Mouse (Mus musculus): ENCODE measurements around the gene Parg.
"Not testable (repeated sequence)": the region's sequence is repeated elsewhere in the genome, so short reads cannot be mapped to it uniquely, and the experiment has no call there.

Parg gene

GRCm38 (mm10) chr14:32201791-32202451 is at the start of gene Parg, which contains the start of gene Timm23:
Gene Parg (plus strand): TSS chr14:32201949.
Gene Timm23 (minus strand): TSS chr14:32201898.
- DNase-seq (ENCODE audit: low read depth in 1 of 2, low spot score in 2 of 2) = peak; percentile 66 to 73

- DNase-seq (ENCODE audit: low read depth in 1 of 2, low spot score in 2 of 2) = no peak
These were observed 49.3 kb upstream of the Parg start for GRCm38 (mm10) chr14:32152243-32152965.

DNA sequence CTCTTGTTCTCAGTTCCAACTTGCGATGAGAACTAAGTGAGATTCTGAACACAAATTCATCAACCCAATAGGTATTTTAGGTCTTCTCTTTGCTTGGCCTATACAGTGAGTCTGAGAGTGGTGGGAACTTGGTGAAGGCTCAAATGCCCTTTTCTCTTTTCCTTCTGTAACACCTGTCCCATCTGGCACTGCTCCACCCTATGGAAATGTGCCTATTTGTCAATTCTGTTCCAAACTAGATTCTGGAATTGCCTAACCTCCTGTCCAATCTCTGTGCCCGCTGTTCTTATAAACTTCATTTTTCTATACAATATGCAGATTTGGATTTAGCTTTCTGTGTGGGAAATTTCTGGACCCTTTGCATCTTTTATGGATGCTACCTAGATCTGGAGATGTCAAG is 48.6 kb upstream of the Parg start:
- no peak for DNase-seq (ENCODE audit: low read depth in 1 of 2, low spot score in 2 of 2)

GRCm38 (mm10) chr14:32154758-32155157 is 47.0 kb upstream of the Parg start:
- DNase-seq (ENCODE audit: low read depth in 1 of 2, low spot score in 2 of 2) = no peak

- peak in 1 of 2 experiments; percentile 20 for DNase-seq (ENCODE audit: low read depth in 1 of 2, low spot score in 2 of 2)
These were observed 42.5 kb upstream of the Parg start for GRCm38 (mm10) chr14:32159150-32159670.

DNA sequence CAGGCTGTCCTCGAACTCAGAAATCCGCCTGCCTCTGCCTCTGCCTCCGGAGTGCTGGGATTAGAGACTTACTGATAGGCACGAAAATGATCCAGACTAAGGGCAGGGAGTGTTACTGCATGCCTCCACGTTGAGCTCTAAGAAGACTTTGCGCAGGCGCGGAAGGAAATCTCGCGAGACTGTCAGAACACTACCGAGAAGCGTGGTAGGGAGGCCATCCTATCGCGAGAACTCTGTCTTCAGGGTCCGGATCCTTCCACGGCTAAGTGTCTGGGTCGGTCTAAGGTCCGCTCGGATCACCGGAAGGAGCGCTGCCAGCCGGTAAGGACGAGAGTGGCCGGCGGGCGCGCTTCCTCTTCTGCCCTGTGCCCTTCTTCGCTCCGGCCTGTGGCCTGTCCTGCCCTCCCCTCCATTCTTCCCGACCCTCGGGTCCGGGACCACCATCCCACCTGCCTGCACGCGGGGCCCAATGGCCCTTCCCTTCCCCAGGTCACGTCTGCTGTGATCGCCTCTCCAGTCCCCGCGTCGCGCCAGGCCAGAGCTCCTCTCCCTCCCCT is 42.0 kb upstream of the Parg start, which contains the start of gene Ncoa4:
Gene Ncoa4 (plus strand): TSS at position 176 of the 557 bp plus-strand sequence.
- DNase-seq (ENCODE audit: low read depth in 1 of 2, low spot score in 2 of 2) = peak; percentile 94 to 99

- no peak for DNase-seq (ENCODE audit: low read depth in 1 of 2, low spot score in 2 of 2)
These were observed 41.2 kb upstream of the Parg start for GRCm38 (mm10) chr14:32160563-32160962.

DNA sequence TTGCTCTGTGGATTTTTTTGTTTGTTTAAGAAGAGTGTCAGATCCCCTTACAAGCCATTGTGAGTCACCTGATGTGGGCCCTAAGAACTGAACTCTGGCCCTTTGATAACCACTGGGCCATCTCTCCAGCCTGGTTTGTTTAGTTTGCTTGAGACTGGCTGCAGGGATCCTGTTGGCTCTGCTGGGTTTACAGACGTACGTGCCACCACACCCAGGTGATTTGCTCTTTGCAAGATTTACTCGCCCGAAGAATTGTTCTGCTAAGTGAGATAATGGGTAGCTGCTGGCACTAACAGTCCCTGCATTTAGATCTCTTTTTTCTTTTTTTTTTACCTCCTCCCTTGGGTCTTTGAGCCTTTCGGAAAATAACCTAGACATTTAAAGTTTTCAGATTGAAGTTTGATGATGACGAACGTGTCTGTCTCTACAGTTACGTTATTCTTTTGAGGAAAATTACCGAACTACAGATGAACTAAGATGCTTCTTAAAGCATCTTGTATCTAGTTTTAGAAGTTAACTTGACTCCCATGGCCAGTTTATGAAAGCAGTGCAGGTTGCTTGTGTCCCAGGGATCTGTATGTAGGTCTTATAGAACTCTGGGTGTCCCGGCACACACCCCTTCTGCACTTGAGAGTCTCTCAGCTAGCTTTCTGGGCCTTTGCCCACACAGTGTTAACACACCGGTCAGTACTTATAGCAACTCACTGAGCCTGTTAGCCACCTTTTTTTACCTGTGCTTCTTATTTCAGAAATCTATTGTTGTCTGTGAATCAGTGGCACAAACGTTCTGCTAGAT is 40.5 kb upstream of the Parg start:
- no peak for DNase-seq (ENCODE audit: low read depth in 1 of 2, low spot score in 2 of 2)

- no peak for DNase-seq (ENCODE audit: low read depth in 1 of 2, low spot score in 2 of 2)
These were observed 39.5 kb upstream of the Parg start for GRCm38 (mm10) chr14:32162231-32162630.

DNA sequence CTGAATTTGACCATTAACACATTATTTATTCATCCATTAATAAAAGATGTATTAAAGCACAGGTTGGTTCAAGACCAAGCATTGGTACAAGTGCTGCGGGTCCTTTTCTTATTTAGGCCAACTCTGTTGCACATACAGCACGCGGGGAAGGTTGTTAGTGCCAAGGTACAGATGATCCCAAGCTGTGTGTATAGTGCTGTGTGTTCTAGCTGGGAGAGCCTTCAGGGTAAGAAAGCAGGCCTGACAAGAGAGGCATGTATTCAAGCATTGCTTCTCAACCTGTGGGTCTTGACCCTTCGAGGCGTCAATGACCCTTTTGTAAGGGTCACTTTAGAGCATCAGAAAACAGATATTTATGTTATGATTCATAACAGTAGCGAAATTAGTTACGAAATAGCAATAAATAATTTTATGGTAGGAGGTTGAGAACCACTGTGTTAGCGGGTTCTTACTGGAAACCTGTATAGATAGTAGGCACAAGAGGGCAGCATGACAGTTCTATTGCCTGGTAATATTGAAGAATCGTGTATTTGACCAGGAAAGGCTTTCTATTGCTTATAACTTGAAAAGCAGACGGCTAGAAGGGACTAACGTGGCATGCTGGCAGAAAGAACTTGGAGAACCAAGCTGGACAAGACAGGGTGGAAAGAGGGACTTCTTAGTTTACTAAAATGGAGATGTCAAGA is 38.4 kb upstream of the Parg start:
- DNase-seq (ENCODE audit: low read depth in 1 of 2, low spot score in 2 of 2) = no peak

DNA sequence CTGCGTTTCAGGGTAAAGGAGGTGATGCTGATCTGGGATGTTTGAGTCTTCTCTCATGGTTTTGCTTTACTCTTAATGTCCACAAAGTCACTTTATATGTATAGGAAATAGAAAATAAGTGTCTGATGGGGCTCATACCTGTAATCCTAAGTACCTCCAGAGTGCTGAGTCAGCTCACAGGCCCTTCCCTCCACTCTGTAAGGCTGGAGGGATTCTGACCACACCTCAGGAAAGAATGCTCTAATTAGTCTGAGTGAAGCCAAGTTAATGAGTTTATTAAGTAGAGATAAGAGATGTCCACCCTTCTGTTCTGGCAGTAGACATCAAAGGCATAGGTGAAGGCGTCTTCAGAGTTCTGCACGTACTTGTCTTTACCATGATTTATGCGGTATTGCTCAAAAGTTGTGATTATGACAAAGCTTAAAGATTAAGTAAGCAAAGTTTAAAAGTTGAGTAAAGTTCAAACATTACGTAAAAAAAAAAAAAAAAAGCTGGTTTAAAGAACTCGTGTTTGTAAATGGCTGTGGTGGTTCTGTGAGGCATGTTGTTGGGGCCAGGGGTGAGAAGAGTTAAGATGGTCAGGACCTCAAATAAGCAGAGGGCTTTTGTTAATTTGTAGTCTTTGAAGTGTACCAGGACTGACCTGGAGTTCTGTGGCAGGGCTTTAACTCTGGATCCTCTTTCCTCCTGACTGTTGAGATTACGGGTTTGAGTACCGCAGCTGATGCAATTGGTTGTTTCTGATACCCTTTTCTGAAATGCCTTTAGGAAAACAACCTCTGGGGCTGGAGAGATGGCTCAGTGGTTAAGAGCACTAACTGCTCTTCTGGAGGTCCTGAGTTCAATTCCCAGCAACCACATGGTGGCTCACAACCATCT is 37.3 kb upstream of the Parg start:
- no peak for DNase-seq (ENCODE audit: low read depth in 1 of 2, low spot score in 2 of 2)

- DNase-seq (ENCODE audit: low read depth in 1 of 2, low spot score in 2 of 2) = peak; percentile 19 to 49
These were observed 36.3 kb upstream of the Parg start for GRCm38 (mm10) chr14:32165278-32166061.

- DNase-seq (ENCODE audit: low read depth in 1 of 2, low spot score in 2 of 2) = no peak
These were observed 35.7 kb upstream of the Parg start for GRCm38 (mm10) chr14:32166062-32166441.

DNA sequence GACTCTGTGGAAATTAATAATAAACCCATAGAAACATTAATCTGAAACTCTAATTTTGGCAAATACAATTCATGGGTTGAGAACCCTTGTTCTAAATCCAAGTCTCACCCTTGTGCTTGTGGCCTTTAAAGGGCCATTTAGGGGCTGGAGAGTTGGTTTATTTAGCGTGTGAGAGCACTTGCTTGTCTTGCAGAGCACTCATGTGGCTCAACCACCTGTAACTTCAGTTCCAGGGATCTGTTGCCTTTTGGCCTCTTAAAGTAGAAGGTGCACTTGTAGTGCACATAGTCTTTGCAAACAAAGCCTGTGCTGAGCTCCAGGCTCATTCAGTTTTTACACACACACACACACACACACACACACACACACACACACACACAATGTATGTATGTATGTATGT is 34.9 kb upstream of the Parg start:
- no peak for DNase-seq (ENCODE audit: low read depth in 1 of 2, low spot score in 2 of 2)

- no peak for DNase-seq (ENCODE audit: low read depth in 1 of 2, low spot score in 2 of 2)
These were observed 34.4 kb upstream of the Parg start for GRCm38 (mm10) chr14:32167326-32167725.

DNA sequence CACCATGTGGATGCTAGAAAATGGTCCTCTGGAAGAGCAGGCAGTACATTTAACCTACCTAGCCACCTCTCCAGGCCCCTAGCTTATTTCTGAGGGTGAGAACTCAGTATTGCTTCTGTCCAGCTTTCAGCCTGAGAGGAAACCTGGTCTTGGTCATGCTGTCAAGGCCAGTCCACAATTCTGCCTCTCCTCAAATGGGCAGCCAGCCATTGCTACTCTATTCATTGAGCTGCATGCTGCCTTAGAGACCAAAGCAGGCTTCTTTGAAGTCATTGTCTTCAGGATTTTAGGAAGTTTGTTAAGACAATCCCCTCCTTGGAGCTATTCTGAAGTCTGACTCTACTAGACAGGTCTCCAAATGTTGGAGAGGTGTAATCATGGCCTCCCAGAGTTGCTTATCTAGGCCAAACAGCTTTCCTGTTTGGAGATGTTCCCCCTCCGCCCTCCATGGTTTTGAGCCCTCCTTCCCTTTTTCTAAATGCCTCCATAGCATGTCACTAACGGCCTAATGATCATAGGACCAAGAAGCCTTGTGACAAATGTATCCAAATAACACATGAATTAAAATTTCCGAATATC is 33.0 kb upstream of the Parg start:
- DNase-seq (ENCODE audit: low read depth in 1 of 2, low spot score in 2 of 2) = no peak

DNA sequence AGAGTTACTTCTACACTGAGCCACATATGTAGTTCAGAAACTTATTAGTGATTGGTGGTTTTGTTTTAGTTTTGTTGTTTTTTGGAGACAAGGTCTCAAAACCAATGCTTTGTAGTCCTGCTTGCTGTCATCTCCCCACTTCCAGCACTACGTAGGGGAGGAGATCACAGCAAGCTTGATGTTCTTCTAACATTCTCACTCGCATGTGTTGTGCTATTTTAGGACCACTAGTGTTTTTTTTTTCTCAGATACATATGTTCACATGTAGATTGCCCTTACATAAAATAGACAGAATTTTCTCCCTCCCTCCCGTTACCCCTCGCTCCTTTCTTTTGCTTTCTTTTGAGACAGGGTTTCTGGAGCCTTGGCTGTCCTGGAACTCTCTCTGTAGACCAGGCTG is 31.6 kb upstream of the Parg start:
- DNase-seq (ENCODE audit: low read depth in 1 of 2, low spot score in 2 of 2) = no peak

GRCm38 (mm10) chr14:32175310-32175709 is 26.4 kb upstream of the Parg start:
- no peak for DNase-seq (ENCODE audit: low read depth in 1 of 2, low spot score in 2 of 2)

GRCm38 (mm10) chr14:32176590-32176989 is 25.2 kb upstream of the Parg start:
- not testable (repeated sequence) for DNase-seq (ENCODE audit: low read depth in 1 of 2, low spot score in 2 of 2)
